Mouse (Mus musculus): Measurements from ENCODE around the gene Mael. TPM values are rescaled to one million over a fixed set of nuclear protein-coding genes. Genes with fewer than 3 reads are reported as not detected.

Mael gene
- polyA plus RNA-seq, 1 experiment, result 4.8 TPM

DNA sequence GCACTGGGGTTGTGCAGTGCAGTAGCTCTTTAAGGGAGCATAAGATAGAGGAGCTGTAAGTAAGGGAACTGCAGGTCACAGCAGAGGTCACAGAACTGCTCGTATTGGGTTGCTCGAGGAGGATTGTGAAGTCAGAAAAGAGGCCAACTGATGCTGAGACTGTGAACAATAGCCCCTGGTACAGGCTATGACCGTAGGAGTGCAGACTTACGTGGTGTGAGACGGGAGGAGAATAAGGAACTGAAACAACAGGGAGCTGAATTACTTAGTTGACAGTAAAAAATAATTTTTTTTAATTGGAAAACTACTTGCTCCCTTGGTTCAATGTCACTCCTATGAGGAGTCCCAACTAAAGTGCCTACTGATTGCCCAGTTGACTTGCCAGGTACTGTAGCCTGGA, 34.4 kb downstream of the Mael start:
- Histone ChIP-seq H3K9ac (ENCODE audit: low read depth, poor library complexity, severe bottlenecking) (no peak overlapping the region), H3K27me3 (ENCODE audit: control insufficient read depth, insufficient read depth, low read length, poor library complexity, severe bottlenecking) (no peaks in the 10 kb centered on the region), H3K9me3 (replicated peaks; ENCODE audit: control insufficient read depth, insufficient read depth, low read length, poor library complexity, severe bottlenecking) (no peaks in the 10 kb centered on the region; the same call in 1 of the 2 replicates), H3K4me3 (ENCODE audit: low read depth, low read length) (no peak overlapping the region), H3K36me3 (ENCODE audit: control insufficient read depth, insufficient read depth, low read length, poor library complexity, severe bottlenecking) (no peaks in the 10 kb centered on the region), H3K4me1 (ENCODE audit: control insufficient read depth, insufficient read depth, low read length) (no peaks in the 10 kb centered on the region), H3K27ac (ENCODE audit: insufficient read depth, low read length) (no peak overlapping the region)
- no peak for TF ChIP-seq EP300 (IDR thresholded peaks at IDR 0.05; ENCODE audit: insufficient read depth, low read depth, low read length)
- no peak for TF ChIP-seq POLR2A (IDR thresholded peaks at IDR 0.05; ENCODE audit: insufficient read depth, low read length)
- no peak for TF ChIP-seq CTCF (IDR thresholded peaks at IDR 0.05; ENCODE audit: low read depth, low read length)

DNA sequence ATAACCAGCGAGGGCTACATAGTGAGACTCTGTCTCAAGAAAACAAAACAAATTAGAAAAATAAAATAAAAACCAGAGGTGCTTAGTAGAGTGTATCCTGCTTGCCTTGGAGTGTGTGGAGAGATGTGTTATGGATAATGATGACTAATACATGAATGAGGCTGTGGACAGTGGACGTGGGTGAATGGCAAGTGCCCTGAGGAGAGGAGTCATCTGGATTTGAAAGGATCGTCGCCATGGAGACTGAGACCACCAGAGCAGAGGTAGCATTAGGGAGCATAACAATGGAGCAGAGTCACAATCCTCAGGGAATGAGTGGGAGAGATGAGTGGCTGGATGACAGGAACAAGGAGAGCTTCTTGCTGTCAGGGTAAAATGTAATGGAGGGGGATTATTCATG, 48.7 kb downstream of the Mael start:
- H3K9me3 ChIP-seq (replicated peaks; ENCODE audit: control insufficient read depth, insufficient read depth, low read length, poor library complexity, severe bottlenecking), result no peaks in the 10 kb centered on the region
- H3K9ac ChIP-seq (ENCODE audit: low read depth, poor library complexity, severe bottlenecking), result no peak overlapping the region
- TF ChIP-seq POLR2A (IDR thresholded peaks at IDR 0.05; ENCODE audit: insufficient read depth, low read length) (no peak), EP300 (IDR thresholded peaks at IDR 0.05; ENCODE audit: insufficient read depth, low read depth, low read length) (no peak)
- H3K27me3 ChIP-seq (ENCODE audit: control insufficient read depth, insufficient read depth, low read length, poor library complexity, severe bottlenecking), result no peaks in the 10 kb centered on the region
- no peaks in the 10 kb centered on the region for H3K36me3 ChIP-seq (ENCODE audit: control insufficient read depth, insufficient read depth, low read length, poor library complexity, severe bottlenecking)
- H3K4me1 ChIP-seq (ENCODE audit: control insufficient read depth, insufficient read depth, low read length), result no peaks in the 10 kb centered on the region
- no peak overlapping the region for H3K27ac ChIP-seq (ENCODE audit: insufficient read depth, low read length)
- no peak overlapping the region for H3K4me3 ChIP-seq (ENCODE audit: low read depth, low read length)

- Histone ChIP-seq H3K27me3 (ENCODE audit: control insufficient read depth, insufficient read depth, low read length, poor library complexity, severe bottlenecking) (no peaks in the 10 kb centered on the region), H3K9ac (ENCODE audit: low read depth, poor library complexity, severe bottlenecking) (no peak overlapping the region), H3K4me1 (ENCODE audit: control insufficient read depth, insufficient read depth, low read length) (no peaks in the 10 kb centered on the region), H3K36me3 (ENCODE audit: control insufficient read depth, insufficient read depth, low read length, poor library complexity, severe bottlenecking) (no peaks in the 10 kb centered on the region), H3K27ac (ENCODE audit: insufficient read depth, low read length) (no peak overlapping the region), H3K4me3 (ENCODE audit: low read depth, low read length) (no peak overlapping the region), H3K9me3 (replicated peaks; ENCODE audit: control insufficient read depth, insufficient read depth, low read length, poor library complexity, severe bottlenecking) (no peaks in the 10 kb centered on the region)
- no peak for TF ChIP-seq CTCF (IDR thresholded peaks at IDR 0.05; ENCODE audit: low read depth, low read length)
- TF ChIP-seq POLR2A (IDR thresholded peaks at IDR 0.05; ENCODE audit: insufficient read depth, low read length), result no peak
- TF ChIP-seq EP300 (IDR thresholded peaks at IDR 0.05; ENCODE audit: insufficient read depth, low read depth, low read length), result no peak
These were observed 53.2 kb downstream of the Mael start for GRCm38 (mm10) chr1:166185357-166185756.

DNA sequence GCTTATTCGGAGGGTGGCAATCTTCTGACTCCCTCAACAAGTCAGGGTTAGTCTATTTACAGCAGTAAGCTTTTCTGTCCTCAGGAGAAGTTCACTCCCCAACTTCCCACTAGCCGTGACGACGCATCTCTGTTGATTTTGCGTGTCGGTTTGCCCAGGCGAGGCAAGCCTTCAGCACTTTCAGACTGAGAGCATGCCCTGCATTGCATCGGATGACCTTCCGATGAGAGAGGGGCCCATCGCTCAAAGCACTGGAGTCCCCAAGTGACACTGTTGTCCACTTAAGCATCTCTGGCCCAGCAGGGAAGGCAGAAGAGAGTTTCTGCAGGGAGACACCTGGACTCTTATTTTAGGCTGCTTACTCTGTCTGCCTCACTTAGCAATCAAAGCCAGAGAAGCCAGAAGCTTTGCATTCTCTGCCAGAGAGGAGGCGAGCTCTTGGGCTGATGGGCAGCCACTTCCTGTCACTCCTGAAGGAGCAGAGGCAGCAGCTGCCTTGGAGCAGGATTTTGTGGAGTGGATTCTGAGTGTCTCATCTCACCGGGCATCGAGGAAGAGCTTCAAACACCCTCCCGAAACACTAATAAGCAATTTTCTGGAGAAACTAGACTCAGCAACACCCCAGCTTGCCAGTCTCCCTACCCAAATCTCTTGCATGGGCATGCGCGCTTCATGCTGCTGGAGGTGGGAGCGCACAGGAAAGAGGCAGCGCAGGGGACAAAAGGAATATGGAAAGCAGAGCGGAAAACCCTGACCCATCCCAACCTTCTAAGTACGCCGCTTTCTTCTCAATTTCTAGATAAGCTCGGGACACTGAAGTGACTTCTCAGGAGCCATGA, 53.9 kb downstream of the Mael start:
- H3K27me3 ChIP-seq (ENCODE audit: control insufficient read depth, insufficient read depth, low read length, poor library complexity, severe bottlenecking), result no peaks in the 10 kb centered on the region
- H3K27ac ChIP-seq (ENCODE audit: insufficient read depth, low read length), result no peak overlapping the region
- no peaks in the 10 kb centered on the region for H3K4me1 ChIP-seq (ENCODE audit: control insufficient read depth, insufficient read depth, low read length)
- TF ChIP-seq EP300 (IDR thresholded peaks at IDR 0.05; ENCODE audit: insufficient read depth, low read depth, low read length) (no peak), POLR2A (IDR thresholded peaks at IDR 0.05; ENCODE audit: insufficient read depth, low read length) (no peak), CTCF (IDR thresholded peaks at IDR 0.05; ENCODE audit: low read depth, low read length) (no peak)
- no peaks in the 10 kb centered on the region for H3K36me3 ChIP-seq (ENCODE audit: control insufficient read depth, insufficient read depth, low read length, poor library complexity, severe bottlenecking)
- H3K4me3 ChIP-seq (ENCODE audit: low read depth, low read length), result no peak overlapping the region
- H3K9me3 ChIP-seq (replicated peaks; ENCODE audit: control insufficient read depth, insufficient read depth, low read length, poor library complexity, severe bottlenecking), result no peaks in the 10 kb centered on the region
- H3K9ac ChIP-seq (ENCODE audit: low read depth, poor library complexity, severe bottlenecking), result no peak overlapping the region

- no peaks in the 10 kb centered on the region for H3K4me1 ChIP-seq (ENCODE audit: control insufficient read depth, insufficient read depth, low read length)
- H3K9ac ChIP-seq (ENCODE audit: low read depth, poor library complexity, severe bottlenecking), result no peak overlapping the region
- no peak overlapping the region for H3K4me3 ChIP-seq (ENCODE audit: low read depth, low read length)
- H3K36me3 ChIP-seq (ENCODE audit: control insufficient read depth, insufficient read depth, low read length, poor library complexity, severe bottlenecking), result no peaks in the 10 kb centered on the region
- TF ChIP-seq EP300 (IDR thresholded peaks at IDR 0.05; ENCODE audit: insufficient read depth, low read depth, low read length), result no peak
- no peak for TF ChIP-seq POLR2A (IDR thresholded peaks at IDR 0.05; ENCODE audit: insufficient read depth, low read length)
- TF ChIP-seq CTCF (IDR thresholded peaks at IDR 0.05; ENCODE audit: low read depth, low read length), result no peak
- H3K9me3 ChIP-seq (replicated peaks; ENCODE audit: control insufficient read depth, insufficient read depth, low read length, poor library complexity, severe bottlenecking), result no peaks in the 10 kb centered on the region
- H3K27ac ChIP-seq (ENCODE audit: insufficient read depth, low read length), result no peak overlapping the region
- H3K27me3 ChIP-seq (ENCODE audit: control insufficient read depth, insufficient read depth, low read length, poor library complexity, severe bottlenecking), result no peaks in the 10 kb centered on the region
These were observed 55.5 kb downstream of the Mael start for GRCm38 (mm10) chr1:166182952-166183627.

GRCm38 (mm10) chr1:166181510-166181909, 57.0 kb downstream of the Mael start:
- no peaks in the 10 kb centered on the region for H3K9me3 ChIP-seq (replicated peaks; ENCODE audit: control insufficient read depth, insufficient read depth, low read length, poor library complexity, severe bottlenecking)
- H3K4me3 ChIP-seq (ENCODE audit: low read depth, low read length), result no peak overlapping the region
- no peaks in the 10 kb centered on the region for H3K4me1 ChIP-seq (ENCODE audit: control insufficient read depth, insufficient read depth, low read length)
- H3K36me3 ChIP-seq (ENCODE audit: control insufficient read depth, insufficient read depth, low read length, poor library complexity, severe bottlenecking), result no peaks in the 10 kb centered on the region
- H3K27ac ChIP-seq (ENCODE audit: insufficient read depth, low read length), result no peak overlapping the region
- TF ChIP-seq POLR2A (IDR thresholded peaks at IDR 0.05; ENCODE audit: insufficient read depth, low read length), result no peak
- no peak for TF ChIP-seq CTCF (IDR thresholded peaks at IDR 0.05; ENCODE audit: low read depth, low read length)
- no peaks in the 10 kb centered on the region for H3K27me3 ChIP-seq (ENCODE audit: control insufficient read depth, insufficient read depth, low read length, poor library complexity, severe bottlenecking)
- H3K9ac ChIP-seq (ENCODE audit: low read depth, poor library complexity, severe bottlenecking), result no peak overlapping the region

Measured in ES-Bruce4 (cell line).